Mouse (Mus musculus): ENCODE data around the gene Uncx. TPM values are rescaled to one million over a fixed set of nuclear protein-coding genes. Genes with fewer than 3 reads are reported as not detected.
"Not testable (repeated sequence)": the region's sequence is repeated elsewhere in the genome, so short reads cannot be mapped to it uniquely, and the experiment has no call there.

The Uncx gene
- polyA plus RNA-seq, 1 experiment from 2014 or later = 61.1 TPM

- Histone ChIP-seq H3K27me3 (ENCODE audit: insufficient read depth, poor library complexity, severe bottlenecking) (peaks cover 53% of the 10 kb centered on the region), H3K4me1 (replicated peaks) (peaks cover 12% of the 10 kb centered on the region), H3K27ac (no peak overlapping the region), H3K9me3 (peaks cover 16% of the 10 kb centered on the region; the same call in 1 of the 2 replicates), H3K36me3 (no peaks in the 10 kb centered on the region), H3K4me3 (no peak overlapping the region)
- WGBS = 89% methylated on average over 9 of the region's 9 CpGs
- DNase-seq (ENCODE audit: low spot score) = no peak
Observed at GRCm38 (mm10) chr5:139575054-139575453, 31.8 kb downstream of the Uncx start.

GRCm38 (mm10) chr5:139580171-139580743 lies 37.0 kb downstream of the Uncx start:
- Histone ChIP-seq H3K9me3 (peaks cover 12% of the 10 kb centered on the region; the same call in 1 of the 2 replicates), H3K4me3 (no peak overlapping the region), H3K27ac (no peak overlapping the region), H3K4me1 (replicated peaks) (peaks cover 39% of the 10 kb centered on the region), H3K36me3 (no peaks in the 10 kb centered on the region), H3K27me3 (ENCODE audit: insufficient read depth, poor library complexity, severe bottlenecking) (peaks cover 80% of the 10 kb centered on the region)
- WGBS = 40% methylated on average over 27 of the region's 27 CpGs
- no peak for DNase-seq (ENCODE audit: low spot score)

GRCm38 (mm10) chr5:139581308-139581868 lies 38.1 kb downstream of the Uncx start:
- whole genome bisulfite sequencing = under 1% methylated on average over 10 of the region's 10 CpGs
- H3K27ac ChIP-seq = 0 out of 2 replicates have a peak overlapping the region, but pooled peaks have one; percentile 14
- no peaks in the 10 kb centered on the region for H3K36me3 ChIP-seq
- H3K4me1 ChIP-seq (replicated peaks) = peaks cover 46% of the 10 kb centered on the region
- no peak overlapping the region for H3K4me3 ChIP-seq
- peaks cover 11% of the 10 kb centered on the region; the same call in 1 of the 2 replicates for H3K9me3 ChIP-seq
- DNase-seq (ENCODE audit: low spot score) = peak; percentile 56
- H3K27me3 ChIP-seq (ENCODE audit: insufficient read depth, poor library complexity, severe bottlenecking) = peaks cover 91% of the 10 kb centered on the region

DNA sequence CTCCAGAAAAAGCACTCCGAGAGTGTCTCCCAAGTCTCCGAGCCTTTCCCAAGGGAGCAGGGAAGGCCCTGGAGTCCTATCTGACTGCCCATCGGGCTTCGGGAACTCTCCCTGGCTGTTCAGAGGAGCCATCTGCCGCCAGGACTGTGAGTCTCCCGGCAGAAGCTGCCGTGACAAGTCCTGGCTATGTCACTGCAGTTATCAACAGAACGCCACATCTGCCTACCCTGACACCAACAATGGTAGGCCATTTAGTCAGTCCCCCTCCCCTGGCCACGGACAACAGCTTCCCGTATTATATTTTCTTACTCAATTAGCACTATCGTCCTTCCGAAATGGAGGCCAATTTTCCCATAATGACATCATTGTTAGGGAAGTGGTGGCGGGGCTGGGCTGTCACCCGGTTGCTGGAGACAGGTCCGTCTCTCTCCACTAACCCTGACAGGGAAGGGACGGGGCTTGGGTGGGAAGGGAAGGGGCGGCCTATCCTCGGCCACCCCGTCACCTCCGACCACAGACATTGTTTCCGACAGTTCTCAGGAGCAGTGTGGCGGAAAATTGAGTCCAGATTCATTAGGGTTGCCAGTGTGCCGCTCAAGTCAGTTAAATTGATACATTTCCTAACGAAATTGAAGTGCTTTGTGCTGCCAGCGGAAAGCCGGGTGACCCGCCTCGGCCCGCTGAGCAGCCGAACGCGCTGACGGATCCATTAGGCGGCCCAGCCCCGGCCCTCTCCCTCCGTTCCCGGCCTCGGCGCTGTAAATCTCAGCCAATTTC lies 41.9 kb downstream of the Uncx start:
- DNase-seq (ENCODE audit: low spot score) = peak; percentile 65
- no peaks in the 10 kb centered on the region for H3K36me3 ChIP-seq
- 3% methylated on average over 39 of the region's 39 CpGs for WGBS
- H3K27ac ChIP-seq = peak overlapping the region; percentile 66
- peaks cover 43% of the 10 kb centered on the region for H3K4me1 ChIP-seq (replicated peaks)
- peaks cover 95% of the 10 kb centered on the region for H3K27me3 ChIP-seq (ENCODE audit: insufficient read depth, poor library complexity, severe bottlenecking)
- H3K9me3 ChIP-seq = peaks cover 14% of the 10 kb centered on the region
- H3K4me3 ChIP-seq = peak overlapping the region; percentile 34

- Histone ChIP-seq H3K4me1 (replicated peaks) (peaks cover 38% of the 10 kb centered on the region), H3K27ac (peak overlapping the region; percentile 66), H3K9me3 (peaks cover 14% of the 10 kb centered on the region), H3K36me3 (no peaks in the 10 kb centered on the region), H3K27me3 (ENCODE audit: insufficient read depth, poor library complexity, severe bottlenecking) (peaks cover 95% of the 10 kb centered on the region), H3K4me3 (peak overlapping the region; percentile 34)
- DNase-seq (ENCODE audit: low spot score) = no peak
- WGBS = 12% methylated on average over 8 of the region's 8 CpGs
Observed at GRCm38 (mm10) chr5:139585748-139586060, 42.4 kb downstream of the Uncx start.

GRCm38 (mm10) chr5:139587459-139587858 lies 44.2 kb downstream of the Uncx start:
- not testable (repeated sequence) for H3K27ac ChIP-seq; H3K4me3 ChIP-seq; DNase-seq (ENCODE audit: low spot score); H3K36me3 ChIP-seq
- 86% methylated on average over 4 of the region's 5 CpGs for WGBS
- peaks cover 22% of the 10 kb centered on the region for H3K4me1 ChIP-seq (replicated peaks)
- peaks cover 14% of the 10 kb centered on the region for H3K9me3 ChIP-seq
- peaks cover 95% of the 10 kb centered on the region for H3K27me3 ChIP-seq (ENCODE audit: insufficient read depth, poor library complexity, severe bottlenecking)

DNA sequence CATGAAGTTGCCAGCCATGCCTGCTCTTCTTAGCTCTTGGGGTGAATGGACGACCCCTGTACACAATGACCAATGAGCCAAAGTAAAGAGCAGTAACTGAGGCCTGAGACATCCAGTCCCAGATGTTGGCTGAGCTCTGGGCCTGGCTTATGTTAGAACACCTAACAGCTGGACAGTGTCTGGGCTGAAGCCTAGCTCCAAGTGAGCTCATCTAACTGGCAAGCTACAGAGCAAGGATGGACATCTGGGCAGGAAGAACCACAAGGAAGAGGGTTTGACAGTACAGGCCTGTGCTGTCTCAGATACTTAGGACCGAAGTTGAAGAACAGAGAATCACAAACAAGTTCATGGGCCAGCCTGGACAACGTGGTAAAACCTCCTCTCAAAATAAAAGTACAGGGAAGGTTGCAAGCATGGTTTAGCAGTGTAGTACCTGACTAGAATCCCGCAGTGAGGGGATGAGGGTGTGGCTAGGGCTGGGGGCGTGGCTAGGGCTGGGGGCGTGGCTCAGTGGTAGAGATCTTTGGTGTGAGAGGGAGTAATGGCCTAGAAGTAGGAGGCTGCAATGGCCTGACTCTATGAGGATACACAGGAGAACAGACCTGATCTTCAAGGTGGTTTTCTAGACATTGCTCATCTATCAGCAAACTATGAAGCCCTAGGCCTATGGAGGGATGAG lies 47.5 kb downstream of the Uncx start:
- H3K4me1 ChIP-seq (replicated peaks) = peaks cover 15% of the 10 kb centered on the region

DNA sequence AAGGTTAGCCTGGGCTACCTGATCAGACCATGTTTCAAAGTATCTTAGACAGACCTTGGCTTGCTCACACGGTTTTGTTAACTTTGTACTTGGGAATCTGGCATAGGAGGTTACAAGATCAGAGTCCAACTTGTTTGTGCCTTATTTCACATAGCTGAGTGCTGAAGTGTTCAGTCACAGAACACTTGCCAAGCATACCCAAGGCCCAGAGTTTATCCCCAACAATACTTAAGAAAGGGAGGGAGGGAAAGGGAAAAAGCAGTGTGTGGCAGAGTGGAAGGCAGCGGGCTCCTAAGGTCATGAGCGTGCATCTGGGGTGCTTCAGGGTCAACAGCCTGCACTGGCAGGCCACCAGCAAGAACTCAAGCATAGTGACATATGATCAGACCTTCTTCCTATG lies 48.7 kb downstream of the Uncx start:
- DNase-seq (ENCODE audit: low spot score) = no peak
- Histone ChIP-seq H3K4me3 (no peak overlapping the region), H3K27ac (no peak overlapping the region), H3K36me3 (no peaks in the 10 kb centered on the region), H3K27me3 (ENCODE audit: insufficient read depth, poor library complexity, severe bottlenecking) (peaks cover 95% of the 10 kb centered on the region), H3K9me3 (peaks cover 10% of the 10 kb centered on the region), H3K4me1 (replicated peaks) (peaks cover 17% of the 10 kb centered on the region)
- WGBS = 90% methylated on average over 3 of the region's 3 CpGs

More for the DNA sequence above, 47.5 kb downstream of the Uncx start:
- peaks cover 14% of the 10 kb centered on the region for H3K9me3 ChIP-seq
- peaks cover 95% of the 10 kb centered on the region for H3K27me3 ChIP-seq (ENCODE audit: insufficient read depth, poor library complexity, severe bottlenecking)
- H3K36me3 ChIP-seq; DNase-seq (ENCODE audit: low spot score); H3K27ac ChIP-seq; H3K4me3 ChIP-seq: not testable (repeated sequence)
- 45% methylated on average over 6 of the region's 6 CpGs for WGBS

DNA sequence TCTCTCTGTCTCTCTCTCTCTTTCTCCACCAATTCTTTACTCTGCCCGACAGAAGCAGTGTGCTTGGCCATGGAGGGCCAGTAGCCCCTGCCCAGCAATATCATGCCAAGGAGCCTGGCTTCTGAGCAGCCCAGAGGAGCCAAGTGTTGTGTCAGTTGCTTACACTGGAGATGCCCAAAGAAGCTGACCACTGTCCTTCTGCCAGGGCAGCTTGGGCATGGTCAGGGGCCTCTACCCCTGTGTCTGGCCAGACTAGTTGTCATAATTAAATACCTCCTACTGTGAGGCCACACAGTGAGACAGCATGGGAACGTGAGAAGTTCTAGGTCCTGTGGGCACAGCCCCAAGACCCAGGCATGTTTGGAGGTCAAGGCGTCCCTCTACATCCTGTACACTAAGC lies 49.6 kb downstream of the Uncx start:
- Histone ChIP-seq H3K27ac (no peak overlapping the region), H3K27me3 (ENCODE audit: insufficient read depth, poor library complexity, severe bottlenecking) (peaks cover 100% of the 10 kb centered on the region), H3K36me3 (no peaks in the 10 kb centered on the region), H3K4me3 (no peak overlapping the region), H3K9me3 (peaks cover 7% of the 10 kb centered on the region), H3K4me1 (replicated peaks) (peaks cover 20% of the 10 kb centered on the region)
- DNase-seq (ENCODE audit: low spot score) = no peak
- 67% methylated on average over 3 of the region's 3 CpGs for WGBS

GRCm38 (mm10) chr5:139593746-139594145 lies 50.5 kb downstream of the Uncx start:
- DNase-seq (ENCODE audit: low spot score) = no peak
- H3K9me3 ChIP-seq = no peaks in the 10 kb centered on the region
- no peaks in the 10 kb centered on the region for H3K36me3 ChIP-seq
- no peak overlapping the region for H3K4me3 ChIP-seq
- no peak overlapping the region for H3K27ac ChIP-seq
- H3K27me3 ChIP-seq (ENCODE audit: insufficient read depth, poor library complexity, severe bottlenecking) = peaks cover 100% of the 10 kb centered on the region
- 17% methylated on average over 21 of the region's 21 CpGs for WGBS
- peaks cover 29% of the 10 kb centered on the region for H3K4me1 ChIP-seq (replicated peaks)

DNA sequence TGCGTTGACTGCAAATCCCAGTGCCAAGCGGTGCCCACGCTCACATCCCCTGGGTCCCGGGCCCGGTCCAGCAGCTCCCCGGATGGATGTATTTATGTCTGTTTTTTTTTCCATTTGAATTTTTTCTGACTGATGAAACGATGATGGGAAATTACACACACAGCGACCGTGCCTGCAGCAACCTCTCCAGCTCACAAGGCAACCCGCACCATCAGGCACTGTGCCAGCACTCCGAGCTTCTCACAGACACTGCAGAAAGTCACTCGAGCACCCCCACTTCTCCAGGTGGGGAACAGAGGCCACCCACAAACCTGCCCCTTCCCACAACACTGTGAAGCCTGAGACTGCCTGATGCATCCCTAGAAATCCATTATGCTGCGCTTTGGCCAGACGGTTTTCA lies 51.7 kb downstream of the Uncx start:
- Histone ChIP-seq H3K27ac (no peak overlapping the region), H3K4me3 (no peak overlapping the region), H3K4me1 (replicated peaks) (peaks cover 41% of the 10 kb centered on the region), H3K9me3 (no peaks in the 10 kb centered on the region), H3K36me3 (no peaks in the 10 kb centered on the region), H3K27me3 (ENCODE audit: insufficient read depth, poor library complexity, severe bottlenecking) (peaks cover 100% of the 10 kb centered on the region)
- 89% methylated on average over 14 of the region's 14 CpGs for WGBS
- DNase-seq (ENCODE audit: low spot score) = no peak
